Mouse (Mus musculus) adipocyte (in vitro differentiated cells): ENCODE measurements around the gene Tnnc2.

Experiments
- DNase-seq: peaks from one replicate; pipeline ENCODE4 v3.0.0-alpha.2; 2016; ENCODE audit warnings: low spot score

The Tnnc2 gene

GRCm38 (mm10) chr2:164737377-164738090, 42.2 kb downstream of the Tnnc2 start:
- no peak for DNase-seq

- DNase-seq, result no peak
These were observed 44.3 kb downstream of the Tnnc2 start for GRCm38 (mm10) chr2:164735446-164735845.

- DNase-seq, result no peak
These were observed 44.9 kb downstream of the Tnnc2 start for GRCm38 (mm10) chr2:164734839-164735238.

GRCm38 (mm10) chr2:164733259-164733658, 46.5 kb downstream of the Tnnc2 start:
- no peak for DNase-seq

- no peak for DNase-seq
These were observed 48.0 kb downstream of the Tnnc2 start for GRCm38 (mm10) chr2:164731719-164732118.
